Mouse (Mus musculus): ENCODE measurements around the gene 4933411K16Rik.

DNA sequence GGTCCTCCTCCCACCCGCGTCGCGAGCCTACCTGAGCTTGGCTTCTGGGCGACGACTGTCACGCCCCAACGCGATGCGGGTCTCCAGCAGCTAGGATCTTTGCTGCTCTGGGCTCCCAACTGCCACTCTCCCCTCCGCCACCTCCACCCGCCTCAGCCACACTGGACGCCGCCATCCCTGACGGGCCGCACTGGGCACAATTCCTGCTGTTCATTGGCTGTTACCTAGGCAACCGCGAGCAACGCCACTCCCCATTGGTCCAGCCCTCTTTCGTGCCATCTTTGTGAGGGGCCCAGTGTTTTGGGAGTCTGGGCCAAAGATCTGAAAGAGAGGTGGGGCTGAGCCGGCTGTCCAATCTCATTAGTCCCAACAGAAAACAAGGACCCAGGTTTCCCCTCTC is 34.1 kb downstream of the 4933411K16Rik start, which contains the start of gene Morn4:
- TF ChIP-seq CTCF (IDR thresholded peaks at IDR 0.05; ENCODE audit: control insufficient read depth, insufficient read depth, low read length) = no peak
- no peak for TF ChIP-seq POLR2A (IDR thresholded peaks at IDR 0.05; ENCODE audit: borderline replicate concordance, control insufficient read depth, low read depth, low read length)
